Mouse (Mus musculus) lung, postnatal 0 days (tissue): ENCODE data around the gene Ugt1a8.

Experiments
- CTCF ChIP-seq: IDR thresholded peaks from 2 replicates; pipeline ENCODE4 v1.5.1; 2016; ENCODE audit warnings: antibody characterized with exemption, mild to moderate bottlenecking
- EP300 ChIP-seq: IDR thresholded peaks from 2 replicates; pipeline ENCODE4 v1.6.1; 2016; ENCODE audit warnings: antibody characterized with exemption, mild to moderate bottlenecking, control low read depth

DNA sequence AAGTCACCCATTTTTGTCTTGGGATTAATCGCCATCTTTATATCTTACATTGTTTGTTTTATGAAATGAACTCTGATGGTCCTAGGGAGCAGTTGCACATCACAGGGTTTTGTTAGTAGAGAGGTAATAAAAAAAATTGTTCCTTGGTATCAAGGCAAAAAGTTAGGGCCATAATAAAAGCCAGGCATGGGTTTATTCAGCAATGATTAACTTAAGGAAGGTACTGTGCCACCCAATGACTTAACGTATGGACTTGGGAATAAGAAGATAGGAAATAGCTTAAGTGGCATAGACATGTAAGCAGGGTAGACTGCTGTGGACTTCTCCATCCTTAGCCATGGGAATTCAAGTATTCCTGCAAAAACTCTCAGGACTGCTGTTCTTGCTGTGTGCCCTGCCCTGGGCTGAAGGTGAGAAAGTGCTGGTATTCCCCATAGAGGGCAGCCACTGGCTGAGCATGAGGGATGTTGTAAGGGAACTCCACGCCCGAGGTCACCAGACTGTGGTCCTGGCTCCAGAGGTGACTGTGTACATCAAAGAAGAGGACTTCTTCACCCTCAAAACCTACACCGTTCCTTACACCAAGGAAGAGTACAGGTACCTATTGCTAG, 98.8 kb downstream of the Ugt1a8 start:
- no peak for TF ChIP-seq CTCF
- TF ChIP-seq EP300 = no peak
